Mouse (Mus musculus): ENCODE measurements around the gene Pde4c. TPM values are rescaled to one million over a fixed set of nuclear protein-coding genes. Genes with fewer than 3 reads are reported as not detected.

The Pde4c gene
- polyA plus RNA-seq, 1 experiment from 2014 or later: 0.64 TPM

- Histone ChIP-seq H3K4me1 (ENCODE audit: control insufficient read depth, insufficient read depth, low read length) (peaks cover 13% of the 10 kb centered on the region), H3K27me3 (replicated peaks; ENCODE audit: control insufficient read depth, insufficient read depth, low read length) (peaks cover 52% of the 10 kb centered on the region), H3K4me2 (ENCODE audit: low read depth, low read length) (peak overlapping the region; percentile 48; the same call in 1 of the 2 replicates), H3K36me3 (ENCODE audit: control insufficient read depth, insufficient read depth, low read length) (no peaks in the 10 kb centered on the region), H3K4me3 (ENCODE audit: low read length) (no peak overlapping the region), H3K27ac (ENCODE audit: low read length) (no peak overlapping the region), H3K9ac (ENCODE audit: low read depth, low read length) (no peak overlapping the region), H3K9me3 (ENCODE audit: control insufficient read depth, low read length) (no peaks in the 10 kb centered on the region)
- 57% methylated on average over 11 of the region's 11 CpGs for WGBS
- no peak for ATAC-seq
Observed at GRCm38 (mm10) chr8:70744806-70745205, 21.3 kb downstream of the Pde4c start.

GRCm38 (mm10) chr8:70745691-70746220 lies 22.2 kb downstream of the Pde4c start:
- Histone ChIP-seq H3K27ac (ENCODE audit: low read length) (no peak overlapping the region), H3K36me3 (ENCODE audit: control insufficient read depth, insufficient read depth, low read length) (no peaks in the 10 kb centered on the region), H3K9ac (ENCODE audit: low read depth, low read length) (no peak overlapping the region), H3K4me3 (ENCODE audit: low read length) (no peak overlapping the region), H3K4me1 (ENCODE audit: control insufficient read depth, insufficient read depth, low read length) (peaks cover 13% of the 10 kb centered on the region), H3K4me2 (ENCODE audit: low read depth, low read length) (no peak overlapping the region), H3K27me3 (replicated peaks; ENCODE audit: control insufficient read depth, insufficient read depth, low read length) (peaks cover 52% of the 10 kb centered on the region), H3K9me3 (ENCODE audit: control insufficient read depth, low read length) (no peaks in the 10 kb centered on the region)
- ATAC-seq: no peak
- WGBS: 50% methylated on average over 19 of the region's 19 CpGs

GRCm38 (mm10) chr8:70746676-70747075 lies 23.2 kb downstream of the Pde4c start:
- Histone ChIP-seq H3K27me3 (replicated peaks; ENCODE audit: control insufficient read depth, insufficient read depth, low read length) (peaks cover 52% of the 10 kb centered on the region), H3K4me1 (ENCODE audit: control insufficient read depth, insufficient read depth, low read length) (peaks cover 13% of the 10 kb centered on the region), H3K9ac (ENCODE audit: low read depth, low read length) (no peak overlapping the region; the same call in 1 of the 2 replicates), H3K36me3 (ENCODE audit: control insufficient read depth, insufficient read depth, low read length) (no peaks in the 10 kb centered on the region), H3K4me2 (ENCODE audit: low read depth, low read length) (no peak overlapping the region), H3K27ac (ENCODE audit: low read length) (no peak overlapping the region), H3K4me3 (ENCODE audit: low read length) (no peak overlapping the region), H3K9me3 (ENCODE audit: control insufficient read depth, low read length) (no peaks in the 10 kb centered on the region)
- no peak for ATAC-seq
- 63% methylated on average over 9 of the region's 9 CpGs for WGBS

- Histone ChIP-seq H3K9me3 (ENCODE audit: control insufficient read depth, low read length) (no peaks in the 10 kb centered on the region), H3K36me3 (ENCODE audit: control insufficient read depth, insufficient read depth, low read length) (no peaks in the 10 kb centered on the region), H3K27me3 (replicated peaks; ENCODE audit: control insufficient read depth, insufficient read depth, low read length) (peaks cover 46% of the 10 kb centered on the region), H3K4me1 (ENCODE audit: control insufficient read depth, insufficient read depth, low read length) (peaks cover 13% of the 10 kb centered on the region), H3K4me2 (ENCODE audit: low read depth, low read length) (no peak overlapping the region), H3K9ac (ENCODE audit: low read depth, low read length) (no peak overlapping the region), H3K4me3 (ENCODE audit: low read length) (no peak overlapping the region), H3K27ac (ENCODE audit: low read length) (no peak overlapping the region)
- WGBS: 81% methylated on average over 18 of the region's 18 CpGs
- ATAC-seq: no peak
Observed at GRCm38 (mm10) chr8:70747211-70747890, 23.8 kb downstream of the Pde4c start.

GRCm38 (mm10) chr8:70748246-70749096 lies 25.0 kb downstream of the Pde4c start:
- no peaks in the 10 kb centered on the region for H3K9me3 ChIP-seq (ENCODE audit: control insufficient read depth, low read length)
- H3K9ac ChIP-seq (ENCODE audit: low read depth, low read length): no peak overlapping the region
- peaks cover 35% of the 10 kb centered on the region for H3K27me3 ChIP-seq (replicated peaks; ENCODE audit: control insufficient read depth, insufficient read depth, low read length)
- H3K4me1 ChIP-seq (ENCODE audit: control insufficient read depth, insufficient read depth, low read length): peaks cover 17% of the 10 kb centered on the region
- 84% methylated on average over 23 of the region's 23 CpGs for WGBS
- no peaks in the 10 kb centered on the region for H3K36me3 ChIP-seq (ENCODE audit: control insufficient read depth, insufficient read depth, low read length)
- H3K27ac ChIP-seq (ENCODE audit: low read length): no peak overlapping the region
- H3K4me2 ChIP-seq (ENCODE audit: low read depth, low read length): no peak overlapping the region
- ATAC-seq: no peak
- no peak overlapping the region for H3K4me3 ChIP-seq (ENCODE audit: low read length)

GRCm38 (mm10) chr8:70749097-70749674 lies 25.7 kb downstream of the Pde4c start:
- Histone ChIP-seq H3K4me3 (ENCODE audit: low read length) (no peak overlapping the region), H3K9me3 (ENCODE audit: control insufficient read depth, low read length) (no peaks in the 10 kb centered on the region), H3K27ac (ENCODE audit: low read length) (no peak overlapping the region), H3K27me3 (replicated peaks; ENCODE audit: control insufficient read depth, insufficient read depth, low read length) (peaks cover 29% of the 10 kb centered on the region), H3K4me2 (ENCODE audit: low read depth, low read length) (no peak overlapping the region), H3K4me1 (ENCODE audit: control insufficient read depth, insufficient read depth, low read length) (peaks cover 16% of the 10 kb centered on the region), H3K36me3 (ENCODE audit: control insufficient read depth, insufficient read depth, low read length) (no peaks in the 10 kb centered on the region), H3K9ac (ENCODE audit: low read depth, low read length) (no peak overlapping the region)
- ATAC-seq: no peak
- WGBS: 82% methylated on average over 19 of the region's 19 CpGs

- Histone ChIP-seq H3K36me3 (ENCODE audit: control insufficient read depth, insufficient read depth, low read length) (no peaks in the 10 kb centered on the region), H3K9ac (ENCODE audit: low read depth, low read length) (no peak overlapping the region), H3K4me3 (ENCODE audit: low read length) (no peak overlapping the region), H3K27ac (ENCODE audit: low read length) (no peak overlapping the region), H3K9me3 (ENCODE audit: control insufficient read depth, low read length) (no peaks in the 10 kb centered on the region), H3K4me2 (ENCODE audit: low read depth, low read length) (no peak overlapping the region), H3K4me1 (ENCODE audit: control insufficient read depth, insufficient read depth, low read length) (peaks cover 16% of the 10 kb centered on the region), H3K27me3 (replicated peaks; ENCODE audit: control insufficient read depth, insufficient read depth, low read length) (peaks cover 21% of the 10 kb centered on the region)
- 86% methylated on average over 13 of the region's 13 CpGs for WGBS
- ATAC-seq: no peak
Observed at GRCm38 (mm10) chr8:70750128-70750680, 26.7 kb downstream of the Pde4c start.

- Histone ChIP-seq H3K9ac (ENCODE audit: low read depth, low read length) (no peak overlapping the region; the same call in 1 of the 2 replicates), H3K4me3 (ENCODE audit: low read length) (no peak overlapping the region), H3K27me3 (replicated peaks; ENCODE audit: control insufficient read depth, insufficient read depth, low read length) (peaks cover 1% of the 10 kb centered on the region; the same call in 1 of the 2 replicates), H3K4me2 (ENCODE audit: low read depth, low read length) (0 out of 2 replicates have a peak overlapping the region, but pooled peaks have one; percentile 48), H3K9me3 (ENCODE audit: control insufficient read depth, low read length) (no peaks in the 10 kb centered on the region), H3K27ac (ENCODE audit: low read length) (peak overlapping the region; percentile 87), H3K4me1 (ENCODE audit: control insufficient read depth, insufficient read depth, low read length) (peaks cover 24% of the 10 kb centered on the region), H3K36me3 (ENCODE audit: control insufficient read depth, insufficient read depth, low read length) (peaks cover 4% of the 10 kb centered on the region; the same call in 1 of the 2 replicates)
- no peak for ATAC-seq
- WGBS: 28% methylated on average over 11 of the region's 11 CpGs
Observed at GRCm38 (mm10) chr8:70752000-70752764, 28.7 kb downstream of the Pde4c start.

Data from intestine, embryonic 16.5 days (tissue).